17 mouse cellular contexts compared by ENCODE assay signal in genomic region chr11:109629021-109629521, GRCm38 (mm10). TPM values are rescaled to one million over a fixed set of nuclear protein-coding genes. Genes with fewer than 3 reads are reported as not detected.
DNase-seq lines count a peak whose midpoint lies in the region; ATAC-seq and TF ChIP-seq lines count a peak whose summit lies in the region.
"Had no signal": no experiment of that assay in that cellular context is flagged by ENCODE, and none has a peak within 500 bp of the region (broad histone marks: within the 10 kb centered on the region; RNA-seq: fewer than 3 reads in every experiment).

No protein-coding gene starts in this region.

- peak overlapping the region; percentile 33 for H3K9ac ChIP-seq in heart, embryonic 13.5 days
- H3K9ac ChIP-seq: midbrain, embryonic 13.5 days had no signal

- DNase-seq in MN1 (ENCODE audit: low spot score): peak; percentile 67
- peak; percentile 30 for DNase-seq in cerebellum, adult 11 months
- peak; percentile 61 to 65 for DNase-seq in cerebellum, postnatal 25 days
- DNase-seq in spleen, postnatal 10 days (ENCODE audit: low spot score in 2 of 2): no peak
- DNase-seq in kidney, adult 2 months: no peak
- no peak for DNase-seq in layer of hippocampus, postnatal 10 days (ENCODE audit: low spot score in 2 of 2)
- DNase-seq: adrenal gland, postnatal 14 days; kidney, adult 8-10 months; lung, postnatal 36 days; thymus, postnatal 14 days had no signal

- WGBS in heart, embryonic 13.5 days: 8% methylated on average over 10 of the region's 10 CpGs
- WGBS in kidney, adult 2 months: 52% methylated on average over 10 of the region's 10 CpGs

- H3K4me2 ChIP-seq in heart, embryonic 13.5 days: peak overlapping the region; percentile 44
- H3K4me2 ChIP-seq: midbrain, embryonic 13.5 days had no signal

- peak; percentile 51; the same call in 1 of the 2 replicates for ATAC-seq in heart, embryonic 13.5 days (ENCODE audit: extremely low read depth, insufficient number of reproducible peaks, low FRiP score, low TSS enrichment)
- ATAC-seq in CD4-positive, CD25-positive, alpha-beta regulatory T cell, adult 4 months: no peak
- ATAC-seq: midbrain, embryonic 13.5 days had no signal

- TF ChIP-seq CTCF in kidney, adult 2 months (conservative IDR thresholded peaks at IDR 0.05; ENCODE audit: insufficient read depth, insufficient read length, low read depth, low read length): no peak

- peak overlapping the region; percentile 84 for H3K27ac ChIP-seq in heart, embryonic 13.5 days (replicated peaks)
- no peak overlapping the region for H3K27ac ChIP-seq in kidney, adult 2 months (ENCODE audit: insufficient read depth, low read depth, low read length)
- H3K27ac ChIP-seq: embryonic facial prominence, embryonic 10.5 days; hindbrain, postnatal 0 days; midbrain, embryonic 13.5 days had no signal

- H3K4me3 ChIP-seq in heart, embryonic 13.5 days: no peak overlapping the region
- no peak overlapping the region for H3K4me3 ChIP-seq in kidney, adult 2 months (ENCODE audit: insufficient read depth, low read depth, low read length)
- H3K4me3 ChIP-seq: embryonic facial prominence, embryonic 10.5 days; erythroblast, embryonic 14.5 days; midbrain, embryonic 13.5 days; myocyte had no signal

- H3K36me3 ChIP-seq in heart, embryonic 13.5 days: no peaks in the 10 kb centered on the region
- H3K36me3 ChIP-seq in kidney, adult 2 months (ENCODE audit: control insufficient read depth, insufficient read depth, low read length): no peaks in the 10 kb centered on the region
- H3K36me3 ChIP-seq: embryonic facial prominence, embryonic 10.5 days; midbrain, embryonic 13.5 days had no signal

- peaks cover 24% of the 10 kb centered on the region for H3K4me1 ChIP-seq in heart, embryonic 13.5 days
- H3K4me1 ChIP-seq in kidney, adult 2 months (ENCODE audit: control insufficient read depth, insufficient read depth, low read length): no peaks in the 10 kb centered on the region
- H3K4me1 ChIP-seq: midbrain, embryonic 13.5 days had no signal

- no peaks in the 10 kb centered on the region for H3K9me3 ChIP-seq in heart, embryonic 13.5 days
- H3K9me3 ChIP-seq: embryonic facial prominence, embryonic 10.5 days; midbrain, embryonic 13.5 days had no signal

- TF ChIP-seq POLR2A in kidney, adult 2 months (IDR thresholded peaks at IDR 0.05; ENCODE audit: low read depth, low read length): no peak

- no peaks in the 10 kb centered on the region for H3K27me3 ChIP-seq in heart, embryonic 13.5 days (replicated peaks)
- H3K27me3 ChIP-seq in kidney, adult 2 months (replicated peaks; ENCODE audit: control insufficient read depth, insufficient read depth, low read length): no peaks in the 10 kb centered on the region
- H3K27me3 ChIP-seq: midbrain, embryonic 13.5 days had no signal

RNA-seq across cellular contexts. Expression of gene Wipi1, which starts 17.3 kb away (rescaled TPM):
- 44.7 and 48.0 TPM in 2 replicates for polyA plus RNA-seq in heart, embryonic 13.5 days (2015; fragmentation: Nextera tagmentation; extraction: Ambion mirVana)
- not detected for polyA plus RNA-seq in CD4-positive, CD25-positive, alpha-beta regulatory T cell, adult 4 months (2017; shearing (Covaris generic))
- 22.7 and 25.2 TPM in 2 replicates for polyA plus RNA-seq in kidney, adult 2 months (2012; rRNA removed)
- 10 to 100 TPM; 22.0 to 24.3 TPM for total RNA-seq in layer of hippocampus, postnatal 10 days (2021)

RNA-seq across cellular contexts. Expression of gene Prkar1a, which starts 20.1 kb away (rescaled TPM):
- polyA plus RNA-seq in heart, embryonic 13.5 days (2015; fragmentation: Nextera tagmentation; extraction: Ambion mirVana): 375 and 413 TPM in 2 replicates
- 100 to 1,000 TPM; 416 to 490 TPM for polyA plus RNA-seq in CD4-positive, CD25-positive, alpha-beta regulatory T cell, adult 4 months (2017; shearing (Covaris generic))
- polyA plus RNA-seq in kidney, adult 2 months (2012; rRNA removed): 85.9 and 102 TPM in 2 replicates
- total RNA-seq in layer of hippocampus, postnatal 10 days (2021): 100 to 1,000 TPM; 414 to 447 TPM

Comparison
In these comparisons a context has a peak if more than half of its experiments do, and no peak if none do; other contexts are left out.
1. DNase-seq: peak in MN1 (single experiment), cerebellum, adult 11 months (single experiment) and cerebellum, postnatal 25 days (2 of 2); none in spleen, postnatal 10 days (0 of 2), kidney, adult 2 months (single experiment) and layer of hippocampus, postnatal 10 days (0 of 2).
2. RNA of gene Wipi1, which starts 17.3 kb away (polyA plus RNA-seq): 44.7 to 48.0 TPM in heart, embryonic 13.5 days and 22.7 to 25.2 TPM in kidney, adult 2 months; not detected in CD4-positive, CD25-positive, alpha-beta regulatory T cell, adult 4 months; every median in the first group is over 10 times any median in the second.